Mouse (Mus musculus): Measurements from ENCODE around the gene Dcpp1. TPM values are rescaled to one million over a fixed set of nuclear protein-coding genes. Genes with fewer than 3 reads are reported as not detected.
"Not testable (repeated sequence)": the region's sequence is repeated elsewhere in the genome, so short reads cannot be mapped to it uniquely, and the experiment has no call there.

Gene Dcpp1
- polyA plus RNA-seq (2016; fragmentation: Nextera tagmentation; extraction: Ambion mirVana) = not detected in 2 replicates

- not testable (repeated sequence) for ATAC-seq (ENCODE audit: low FRiP score); H3K4me1 ChIP-seq
- 82% methylated on average over 4 of the region's 4 CpGs for WGBS
Observed at GRCm38 (mm10) chr17:23880576-23880975, at the start of gene Dcpp1, which contains the start of gene Dcpp2. Gene Dcpp1, plus strand, starts transcription at chr17:23880876. Gene Dcpp2, plus strand, starts transcription at chr17:23880880.

GRCm38 (mm10) chr17:23831201-23831600 lies 49.5 kb upstream of the Dcpp1 start:
- H3K27ac ChIP-seq = no peak overlapping the region
- no peak overlapping the region for H3K9ac ChIP-seq
- peaks cover 12% of the 10 kb centered on the region for H3K36me3 ChIP-seq
- WGBS = 94% methylated on average over 1 of the region's 1 CpGs
- H3K4me2 ChIP-seq (replicated peaks) = no peak overlapping the region
- peaks cover 47% of the 10 kb centered on the region for H3K27me3 ChIP-seq
- H3K4me3 ChIP-seq = no peak overlapping the region
- no peak for ATAC-seq (ENCODE audit: low FRiP score)
- peaks cover 19% of the 10 kb centered on the region for H3K4me1 ChIP-seq
- H3K9me3 ChIP-seq (replicated peaks) = no peaks in the 10 kb centered on the region

More at GRCm38 (mm10) chr17:23880576-23880975, at the start of gene Dcpp1, which contains the start of gene Dcpp2:
- H3K27ac ChIP-seq; H3K4me2 ChIP-seq (replicated peaks); H3K9ac ChIP-seq; H3K36me3 ChIP-seq; H3K9me3 ChIP-seq (replicated peaks); H3K27me3 ChIP-seq; H3K4me3 ChIP-seq: not testable (repeated sequence)

GRCm38 (mm10) chr17:23836006-23836575 lies 44.6 kb upstream of the Dcpp1 start, which contains the start of gene Prss33:
Gene Prss33, minus strand, starts transcription at chr17:23836056.
- WGBS = 77% methylated on average over 8 of the region's 8 CpGs
- H3K9ac ChIP-seq = no peak within 1 kb of the TSS
- ATAC-seq (ENCODE audit: low FRiP score) = no peak

GRCm38 (mm10) chr17:23841145-23841544 lies 39.5 kb upstream of the Dcpp1 start:
- Histone ChIP-seq H3K27ac (no peak overlapping the region), H3K4me1 (peaks cover 5% of the 10 kb centered on the region; the same call in 1 of the 2 replicates), H3K4me2 (replicated peaks) (no peak overlapping the region), H3K4me3 (no peak overlapping the region), H3K36me3 (no peaks in the 10 kb centered on the region), H3K9ac (no peak overlapping the region), H3K27me3 (peaks cover 16% of the 10 kb centered on the region), H3K9me3 (replicated peaks) (no peaks in the 10 kb centered on the region)
- ATAC-seq (ENCODE audit: low FRiP score) = no peak
- 27% methylated on average over 4 of the region's 4 CpGs for WGBS

More at GRCm38 (mm10) chr17:23836006-23836575, 44.6 kb upstream of the Dcpp1 start, which contains the start of gene Prss33:
- H3K36me3 ChIP-seq = no peaks in the 10 kb centered on the region
- no peak within 1 kb of the TSS for H3K4me2 ChIP-seq (replicated peaks)
- no peaks in the 10 kb centered on the region for H3K4me1 ChIP-seq
- peaks cover 51% of the 10 kb centered on the region for H3K27me3 ChIP-seq
- H3K4me3 ChIP-seq = no peak within 1 kb of the TSS
- no peak within 1 kb of the TSS for H3K27ac ChIP-seq
- no peaks in the 10 kb centered on the region for H3K9me3 ChIP-seq (replicated peaks)

GRCm38 (mm10) chr17:23843141-23843811 lies 37.4 kb upstream of the Dcpp1 start:
- no peak overlapping the region for H3K4me3 ChIP-seq
- H3K4me1 ChIP-seq = peaks cover 5% of the 10 kb centered on the region; the same call in 1 of the 2 replicates
- H3K27ac ChIP-seq = no peak overlapping the region
- 0 out of 2 replicates have a peak, but pooled peaks cover 5% of the 10 kb centered on the region for H3K27me3 ChIP-seq
- 39% methylated on average over 23 of the region's 23 CpGs for WGBS
- no peaks in the 10 kb centered on the region for H3K9me3 ChIP-seq (replicated peaks)
- H3K4me2 ChIP-seq (replicated peaks) = peak overlapping the region; percentile 38
- no peak overlapping the region for H3K9ac ChIP-seq
- peak; percentile 6; the same call in 1 of the 2 replicates for ATAC-seq (ENCODE audit: low FRiP score)
- H3K36me3 ChIP-seq = no peaks in the 10 kb centered on the region

- H3K4me1 ChIP-seq = peaks cover 5% of the 10 kb centered on the region; the same call in 1 of the 2 replicates
- H3K9ac ChIP-seq = no peak within 1 kb of the TSS
- no peak within 1 kb of the TSS for H3K27ac ChIP-seq
- no peak within 1 kb of the TSS; the same call in 1 of the 2 replicates for H3K4me3 ChIP-seq
- peak within 1 kb of the TSS; percentile 38 for H3K4me2 ChIP-seq (replicated peaks)
- H3K9me3 ChIP-seq (replicated peaks) = no peaks in the 10 kb centered on the region
- H3K36me3 ChIP-seq = no peaks in the 10 kb centered on the region
- 0 out of 2 replicates have a peak, but pooled peaks cover 5% of the 10 kb centered on the region for H3K27me3 ChIP-seq
- peak; percentile 43 for ATAC-seq (ENCODE audit: low FRiP score)
- 18% methylated on average over 19 of the region's 19 CpGs for WGBS
Observed at GRCm38 (mm10) chr17:23843812-23844273, 36.8 kb upstream of the Dcpp1 start, which contains the start of the genes Prss32 and Prss41. Gene Prss32, plus strand, starts transcription at chr17:23843855. Gene Prss41, minus strand, starts transcription at chr17:23844172.

GRCm38 (mm10) chr17:23850028-23850427 lies 30.6 kb upstream of the Dcpp1 start:
- Histone ChIP-seq H3K27me3 (no peaks in the 10 kb centered on the region), H3K4me3 (no peak overlapping the region), H3K27ac (no peak overlapping the region), H3K9me3 (replicated peaks) (no peaks in the 10 kb centered on the region), H3K4me2 (replicated peaks) (no peak overlapping the region), H3K9ac (no peak overlapping the region), H3K36me3 (no peaks in the 10 kb centered on the region), H3K4me1 (no peaks in the 10 kb centered on the region)
- 62% methylated on average over 2 of the region's 2 CpGs for WGBS
- no peak for ATAC-seq (ENCODE audit: low FRiP score)

GRCm38 (mm10) chr17:23850853-23851749 lies 29.6 kb upstream of the Dcpp1 start:
- WGBS = 62% methylated on average over 19 of the region's 19 CpGs
- ATAC-seq (ENCODE audit: low FRiP score) = peak; percentile 43; the same call in 1 of the 2 replicates
- Histone ChIP-seq H3K9ac (no peak overlapping the region), H3K27me3 (no peaks in the 10 kb centered on the region), H3K9me3 (replicated peaks) (no peaks in the 10 kb centered on the region), H3K4me1 (no peaks in the 10 kb centered on the region), H3K4me3 (no peak overlapping the region), H3K27ac (no peak overlapping the region), H3K36me3 (no peaks in the 10 kb centered on the region), H3K4me2 (replicated peaks) (no peak overlapping the region)

GRCm38 (mm10) chr17:23853292-23853691 lies 27.4 kb upstream of the Dcpp1 start:
- H3K27me3 ChIP-seq = no peaks in the 10 kb centered on the region
- no peak overlapping the region for H3K4me3 ChIP-seq
- ATAC-seq (ENCODE audit: low FRiP score) = no peak
- no peaks in the 10 kb centered on the region for H3K4me1 ChIP-seq
- no peak overlapping the region for H3K4me2 ChIP-seq (replicated peaks)
- WGBS = 36% methylated on average over 5 of the region's 5 CpGs
- H3K9me3 ChIP-seq (replicated peaks) = no peaks in the 10 kb centered on the region
- H3K27ac ChIP-seq = no peak overlapping the region
- H3K36me3 ChIP-seq = no peaks in the 10 kb centered on the region
- H3K9ac ChIP-seq = no peak overlapping the region

- H3K27ac ChIP-seq = no peak overlapping the region
- H3K9me3 ChIP-seq (replicated peaks) = no peaks in the 10 kb centered on the region
Observed at GRCm38 (mm10) chr17:23854229-23854765, 26.4 kb upstream of the Dcpp1 start.

GRCm38 (mm10) chr17:23857193-23857592 lies 23.5 kb upstream of the Dcpp1 start:
- no peak for ATAC-seq (ENCODE audit: low FRiP score)
- Histone ChIP-seq H3K27ac (no peak overlapping the region), H3K4me3 (no peak overlapping the region), H3K27me3 (no peaks in the 10 kb centered on the region), H3K9me3 (replicated peaks) (no peaks in the 10 kb centered on the region), H3K36me3 (no peaks in the 10 kb centered on the region), H3K4me2 (replicated peaks) (no peak overlapping the region), H3K4me1 (no peaks in the 10 kb centered on the region), H3K9ac (no peak overlapping the region)
- WGBS = 84% methylated on average over 6 of the region's 6 CpGs

More at GRCm38 (mm10) chr17:23854229-23854765, 26.4 kb upstream of the Dcpp1 start:
- Histone ChIP-seq H3K4me1 (no peaks in the 10 kb centered on the region), H3K4me3 (no peak overlapping the region), H3K4me2 (replicated peaks) (no peak overlapping the region), H3K27me3 (no peaks in the 10 kb centered on the region), H3K36me3 (no peaks in the 10 kb centered on the region), H3K9ac (no peak overlapping the region)
- no peak for ATAC-seq (ENCODE audit: low FRiP score)
- WGBS = 90% methylated on average over 10 of the region's 10 CpGs
